Mouse (Mus musculus) adrenal gland, adult 2 months (tissue): ENCODE measurements around the gene Ldlr. TPM values are rescaled to one million over a fixed set of nuclear protein-coding genes. Genes with fewer than 3 reads are reported as not detected.
"Not testable (repeated sequence)": the region's sequence is repeated elsewhere in the genome, so short reads cannot be mapped to it uniquely, and the experiment has no call there.

Source experiments
- DNase-seq: peaks from one replicate; pipeline ENCODE4 v3.0.0; 2021
- polyA plus RNA-seq: library from polyadenylated mRNA; depleted of rRNA; stranded (reverse); fragments of >200 nt; gene quantifications from 2 replicates; pipeline ENCODE4 v1.2.3, GENCODE M21; 2012; rRNA removed
- total RNA-seq, 2 experiments: library from RNA; stranded (reverse); gene quantifications; 2 replicates each; pipeline ENCODE4 v1.2.3; 2021

Gene Ldlr
- total and polyA plus RNA-seq, 3 experiments, result 61.6 to 210 (median 143) TPM

DNA sequence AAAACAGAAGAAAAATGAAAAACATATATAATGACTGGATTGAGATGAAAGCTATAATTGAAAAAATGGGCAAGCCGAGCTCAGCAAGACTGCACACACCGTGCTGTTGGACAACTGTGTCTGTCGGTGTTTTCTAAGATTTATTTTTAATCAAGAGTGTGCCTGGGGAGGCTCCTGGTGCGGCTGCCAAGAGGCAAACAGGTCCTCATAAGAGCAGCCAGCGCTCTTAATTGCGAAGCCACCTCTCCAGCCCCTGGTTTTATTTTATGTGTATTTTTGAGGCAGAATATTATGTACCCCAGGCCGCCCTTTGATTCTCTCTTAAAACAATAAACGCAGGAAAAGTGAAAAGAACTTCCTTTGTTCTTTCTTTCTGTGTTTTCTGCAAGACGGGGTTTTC lies 65.0 kb downstream of the Ldlr start:
- DNase-seq, result no peak

DNA sequence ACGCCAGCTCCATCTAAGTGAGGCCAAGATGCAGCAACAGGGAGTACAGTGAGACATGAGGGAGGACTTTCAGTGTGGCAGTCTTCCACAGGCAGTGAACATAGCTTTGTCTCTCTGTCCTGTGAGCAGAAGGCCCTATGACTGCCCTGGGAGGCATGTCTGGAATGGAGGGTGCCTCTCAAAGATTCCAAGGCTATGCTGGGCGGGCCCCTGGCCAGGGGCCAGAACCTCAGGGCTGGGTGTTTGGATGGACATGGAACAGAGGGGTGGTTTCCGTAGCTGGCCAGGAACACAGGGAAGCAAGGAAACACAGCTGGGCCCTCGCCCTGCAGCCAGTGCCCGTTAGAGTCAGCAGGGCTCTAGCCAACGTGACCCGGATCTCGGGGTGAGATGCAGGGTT lies 68.6 kb downstream of the Ldlr start:
- peak; percentile 90 for DNase-seq

DNA sequence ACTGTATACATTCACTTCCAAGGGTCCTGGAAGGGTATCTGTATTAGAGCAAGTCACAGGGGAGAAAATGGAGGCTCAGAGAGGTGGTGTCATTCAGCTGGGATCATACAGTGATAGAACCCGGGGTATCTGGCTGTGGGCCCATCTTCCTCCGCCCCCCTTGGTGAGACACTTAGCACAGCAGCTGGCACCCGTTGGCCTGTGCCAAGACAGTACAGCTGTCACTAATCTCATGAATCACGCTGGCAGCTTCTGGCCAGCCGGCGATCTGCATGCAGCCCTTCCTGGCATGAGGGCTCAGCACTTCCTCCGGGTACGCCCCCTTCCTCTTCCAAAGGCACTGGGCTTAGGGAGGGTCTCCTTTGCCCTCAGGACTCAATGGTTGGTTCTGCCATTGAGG lies 69.4 kb downstream of the Ldlr start:
- DNase-seq, result peak; percentile 67

DNA sequence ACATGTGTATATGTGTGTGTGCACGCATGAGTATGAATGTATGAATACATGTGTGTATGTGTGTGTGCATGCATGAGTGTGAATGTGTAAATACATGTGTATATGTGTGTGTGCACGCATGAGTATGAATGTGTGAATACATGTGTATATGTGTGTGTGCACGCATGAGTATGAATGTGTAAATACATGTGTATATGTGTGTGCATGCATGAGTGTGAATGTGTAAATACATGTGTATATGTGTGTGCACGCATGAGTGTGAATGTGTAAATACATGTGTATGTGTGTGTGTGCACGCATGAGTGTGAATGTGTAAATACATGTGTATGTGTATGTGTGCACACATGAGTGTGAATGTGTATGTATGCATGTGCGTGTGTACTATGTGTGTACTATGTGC lies 70.2 kb downstream of the Ldlr start:
- DNase-seq, result not testable (repeated sequence)

DNA sequence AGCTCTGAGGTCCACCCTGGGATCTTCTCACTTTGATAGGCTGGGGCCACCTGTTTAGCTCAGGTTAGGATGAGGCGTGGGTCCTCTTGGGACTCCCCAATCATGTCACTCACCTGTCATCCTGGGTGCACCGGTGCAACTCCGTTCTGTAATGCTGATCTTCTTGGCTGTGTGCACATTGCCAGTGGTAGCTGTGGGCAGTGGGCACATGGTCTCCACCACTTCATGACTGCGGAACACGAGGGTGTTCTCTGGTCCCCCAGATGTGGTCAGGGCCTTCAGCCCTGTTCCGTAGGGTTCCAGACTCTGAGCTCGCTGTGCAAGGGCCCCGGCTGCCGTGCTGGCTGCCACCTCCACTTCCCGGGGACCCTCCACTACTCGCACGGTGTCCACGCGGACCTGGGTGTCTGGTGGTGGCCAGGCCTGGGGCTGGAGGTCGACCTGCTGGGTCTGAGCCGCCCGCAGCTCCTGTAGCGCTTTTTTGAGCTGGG lies 71.1 kb downstream of the Ldlr start:
- no peak for DNase-seq

DNA sequence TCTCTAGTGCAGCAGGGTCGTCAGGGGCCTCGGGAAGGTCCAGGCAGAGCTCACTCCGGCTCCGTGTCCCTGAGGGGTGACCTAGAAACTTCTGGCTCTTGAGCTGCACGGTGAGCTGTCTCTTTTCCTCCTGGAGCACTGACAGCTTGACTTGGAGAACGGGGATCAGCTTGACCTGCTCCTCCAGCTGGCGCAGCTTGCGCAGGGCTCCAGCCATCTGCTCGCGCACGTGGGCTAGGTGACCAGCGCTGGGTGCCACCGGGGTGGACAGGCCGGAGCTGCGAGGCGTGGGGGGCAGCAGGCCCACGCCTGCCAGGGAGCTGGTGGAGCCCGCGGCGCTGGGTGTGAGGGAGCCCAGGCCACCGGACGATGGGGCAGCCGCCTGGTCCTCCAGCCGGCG lies 71.6 kb downstream of the Ldlr start:
- no peak for DNase-seq

DNA sequence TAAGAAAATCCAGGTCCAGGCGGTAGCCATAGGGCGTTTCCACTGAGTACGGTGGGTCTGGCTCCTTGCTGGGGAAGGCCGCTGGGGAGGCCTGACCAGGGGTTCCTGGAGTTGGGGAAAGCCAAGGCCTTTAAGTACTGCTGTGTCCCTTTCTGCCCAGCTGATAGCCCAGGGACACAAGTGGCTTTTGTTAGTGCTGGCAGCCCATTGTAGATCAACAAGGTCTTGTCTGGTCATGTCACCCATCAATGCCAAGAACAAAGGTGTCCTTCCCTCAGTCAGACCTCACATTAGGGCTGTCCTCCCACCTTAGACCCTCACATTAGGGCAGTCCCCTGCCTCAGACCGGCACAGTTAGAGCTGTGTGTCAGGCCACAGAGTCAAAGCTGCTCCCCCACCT lies 72.3 kb downstream of the Ldlr start:
- DNase-seq, result no peak

DNA sequence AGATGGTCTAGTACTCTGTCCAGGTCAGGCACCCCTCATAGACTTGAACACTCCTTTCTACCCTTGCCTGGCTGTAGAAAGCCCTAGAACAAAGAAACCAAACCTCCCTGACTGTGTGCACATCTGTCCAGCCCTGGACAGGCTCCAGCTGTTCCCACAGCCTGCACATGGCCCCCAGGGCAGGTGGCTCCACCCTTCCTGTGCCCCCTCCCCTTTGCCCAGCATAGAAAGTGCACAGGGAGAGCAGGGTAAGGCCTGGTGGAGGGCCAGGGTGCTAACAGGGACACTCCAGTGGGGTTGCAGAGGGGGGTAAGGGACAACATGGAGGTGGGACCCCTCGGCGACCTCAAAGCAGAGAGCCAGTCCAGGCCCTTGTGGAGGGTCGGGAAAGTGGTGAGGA lies 73.0 kb downstream of the Ldlr start:
- no peak for DNase-seq

DNA sequence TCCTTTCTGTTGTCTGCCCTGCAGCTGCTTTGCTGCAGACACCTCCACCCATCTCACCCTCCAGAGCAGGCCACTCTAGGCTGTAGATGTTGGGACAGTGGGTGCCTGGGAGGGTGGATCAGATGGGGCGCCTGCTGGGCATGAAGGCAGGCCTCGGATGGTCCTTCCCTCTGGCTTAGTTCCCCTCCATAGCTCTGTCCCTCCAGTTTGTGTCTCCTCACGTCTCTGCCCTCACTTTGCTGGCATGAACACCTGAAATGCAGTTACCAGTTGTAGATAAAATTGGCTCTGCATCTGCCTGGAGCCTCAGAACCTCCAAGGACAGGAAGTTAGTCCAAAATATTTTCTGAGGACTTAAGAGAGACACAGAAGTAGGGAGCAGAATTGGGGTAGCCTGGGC lies 73.6 kb downstream of the Ldlr start:
- DNase-seq, result no peak

DNA sequence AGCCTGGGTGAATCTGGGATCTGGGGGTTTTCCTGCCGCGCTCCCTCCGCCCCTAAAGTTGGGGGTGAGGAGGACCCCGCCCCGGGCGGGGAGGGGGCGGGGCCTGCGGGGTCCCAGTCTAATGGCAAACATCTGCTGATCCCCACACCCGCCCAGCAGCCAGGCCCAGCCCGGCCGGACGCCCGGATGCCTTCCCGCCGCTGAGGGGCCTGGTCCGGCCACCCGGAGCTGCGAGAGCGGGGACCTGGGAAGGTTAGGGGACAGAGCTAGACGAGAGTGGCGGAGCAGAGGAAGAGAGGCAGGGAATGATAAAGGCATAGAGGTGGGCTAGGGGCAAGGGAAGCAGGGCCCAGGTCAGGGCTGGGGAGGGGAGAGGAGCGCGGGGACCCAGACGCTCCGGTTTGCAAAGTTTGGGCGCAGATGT lies 74.7 kb downstream of the Ldlr start:
- peak; percentile 76 for DNase-seq

DNA sequence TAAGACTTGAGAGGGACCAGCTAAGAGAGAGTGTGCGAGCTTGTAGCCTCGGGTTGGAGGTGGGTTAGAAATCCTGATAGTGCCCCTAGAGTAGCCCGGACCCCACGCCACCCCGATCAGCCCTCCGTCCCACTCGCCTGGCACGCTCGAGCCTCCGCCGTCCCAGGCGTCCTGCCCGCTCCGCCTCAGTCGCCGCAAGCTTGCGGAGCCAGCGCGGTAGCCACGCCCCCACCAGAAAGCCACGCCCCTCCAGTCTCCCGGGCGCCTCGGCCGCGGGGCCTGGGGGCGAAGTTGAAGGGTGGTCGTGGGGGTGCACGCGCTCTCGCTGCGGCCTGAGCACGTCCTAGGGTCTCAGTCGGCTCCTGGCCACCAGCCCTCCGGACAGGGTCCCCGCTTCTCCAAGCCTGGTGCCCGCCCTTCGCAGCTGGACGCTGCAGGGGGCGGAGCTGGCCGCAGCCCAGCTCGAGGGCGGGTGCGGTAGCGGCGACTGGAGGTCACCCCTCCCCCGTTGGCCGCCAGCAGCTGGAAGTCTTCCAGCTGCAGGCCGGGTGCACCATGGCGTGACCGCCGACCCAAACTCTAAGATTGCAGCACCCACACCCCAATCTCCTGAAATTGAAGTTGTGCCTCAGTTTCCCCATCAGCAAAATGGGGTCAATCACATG lies 75.2 kb downstream of the Ldlr start, which contains the start of gene Kank2:
TSS of gene Kank2 (minus strand) at position 400 of the 665 bp plus-strand sequence.
- peak; percentile 94 for DNase-seq

DNA sequence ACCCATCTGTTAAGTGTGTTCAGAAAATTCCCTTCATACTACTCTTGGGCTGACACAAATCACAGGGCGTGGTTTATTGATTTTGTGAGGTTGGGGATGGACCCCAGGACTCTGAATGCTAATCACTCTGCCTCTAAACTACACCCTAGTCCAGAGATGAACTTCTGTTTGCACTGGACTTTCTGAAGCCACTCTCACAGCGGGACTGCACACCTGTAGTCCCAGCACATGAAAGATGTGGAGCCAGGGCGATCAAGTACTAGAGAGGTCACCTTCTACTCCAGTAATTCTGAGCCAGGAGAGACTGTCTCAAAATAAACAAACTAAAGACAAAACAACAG lies 75.7 kb downstream of the Ldlr start:
- DNase-seq, result no peak

Other genes with a start within 250 kb of the Ldlr start
- 10 to 100 TPM; 22.6 to 36.6 TPM for gene Tmed1, start 213.2 kb upstream of the Ldlr start, total RNA-seq
- 34.9 and 36.4 TPM in 2 replicates for gene Tmed1, start 213.2 kb upstream of the Ldlr start, polyA plus RNA-seq
- 1 to 10 TPM; 1.4 to 2.3 TPM for gene AB124611, start 197.3 kb upstream of the Ldlr start, total RNA-seq
- 1.7 and 2.8 TPM in 2 replicates for gene AB124611, start 197.3 kb upstream of the Ldlr start, polyA plus RNA-seq
- 10 to 100 TPM; 39.9 to 52.3 TPM for gene Carm1, start 176.6 kb upstream of the Ldlr start, total RNA-seq
- 72.8 and 95.4 TPM in 2 replicates for gene Carm1, start 176.6 kb upstream of the Ldlr start, polyA plus RNA-seq
- gene Timm29, start 130.8 kb upstream of the Ldlr start, total RNA-seq, result 10 to 100 TPM; 55.2 to 62.3 TPM
- 60.1 and 62.2 TPM in 2 replicates for gene Timm29, start 130.8 kb upstream of the Ldlr start, polyA plus RNA-seq
- gene Yipf2, start 130.7 kb upstream of the Ldlr start, total RNA-seq, result 10 to 100 TPM; 26.5 to 36.1 TPM
- 58.5 and 67.4 TPM in 2 replicates for gene Yipf2, start 130.7 kb upstream of the Ldlr start, polyA plus RNA-seq
- gene Smarca4, start 107.3 kb upstream of the Ldlr start, total RNA-seq, result 10 to 100 TPM; 72.3 to 88.2 TPM
- gene Smarca4, start 107.3 kb upstream of the Ldlr start, polyA plus RNA-seq, result 47.1 and 62.0 TPM in 2 replicates
- 1 to 10 TPM; 1.9 to 3.7 TPM for gene Spc24, start 36.8 kb downstream of the Ldlr start, total RNA-seq
- gene Spc24, start 36.8 kb downstream of the Ldlr start, polyA plus RNA-seq, result 1.4 and 1.5 TPM in 2 replicates
- gene Kank2, start 75.3 kb downstream of the Ldlr start, total RNA-seq, result 10 to 100 TPM; 28.4 to 56.2 TPM
- 67.8 and 76.1 TPM in 2 replicates for gene Kank2, start 75.3 kb downstream of the Ldlr start, polyA plus RNA-seq
- gene Angptl8, start 112.0 kb downstream of the Ldlr start, total RNA-seq, result 1 to 10 TPM; 8.1 to 8.7 TPM
- gene Angptl8, start 112.0 kb downstream of the Ldlr start, polyA plus RNA-seq, result 26.5 and 55.8 TPM in 2 replicates
- gene Dock6, start 129.2 kb downstream of the Ldlr start, total RNA-seq, result 10 to 100 TPM; 32.9 to 37.0 TPM
- 76.6 and 91.2 TPM in 2 replicates for gene Dock6, start 129.2 kb downstream of the Ldlr start, polyA plus RNA-seq
- gene Rab3d, start 194.7 kb downstream of the Ldlr start, total RNA-seq, result 10 to 100 TPM; 48.3 to 52.2 TPM
- 75.9 and 84.8 TPM in 2 replicates for gene Rab3d, start 194.7 kb downstream of the Ldlr start, polyA plus RNA-seq
- 10 to 100 TPM in 1 of 2 experiments, 1 to 10 TPM in 1; 9.4 to 10.5 TPM for gene Ccdc159, start 204.0 kb downstream of the Ldlr start, total RNA-seq
- 17.3 and 24.5 TPM in 2 replicates for gene Ccdc159, start 204.0 kb downstream of the Ldlr start, polyA plus RNA-seq
- gene Tmem205, start 204.1 kb downstream of the Ldlr start, total RNA-seq, result 100 to 1,000 TPM; 381 to 452 TPM
- 1,222 and 1,525 TPM in 2 replicates for gene Tmem205, start 204.1 kb downstream of the Ldlr start, polyA plus RNA-seq
- 10 to 100 TPM; 21.7 to 31.7 TPM for gene Plppr2, start 213.6 kb downstream of the Ldlr start, total RNA-seq
- 120 and 147 TPM in 2 replicates for gene Plppr2, start 213.6 kb downstream of the Ldlr start, polyA plus RNA-seq
- gene Swsap1, start 232.3 kb downstream of the Ldlr start, total RNA-seq, result 10 to 100 TPM; 14.2 to 18.6 TPM
- 12.4 and 20.2 TPM in 2 replicates for gene Swsap1, start 232.3 kb downstream of the Ldlr start, polyA plus RNA-seq
- gene Epor, start 240.0 kb downstream of the Ldlr start, total RNA-seq, result 1 to 10 TPM; 1.5 to 2.7 TPM
- 3.7 and 6.0 TPM in 2 replicates for gene Epor, start 240.0 kb downstream of the Ldlr start, polyA plus RNA-seq